Mouse (Mus musculus): Measurements from ENCODE around the gene Cnn3. TPM values are rescaled to one million over a fixed set of nuclear protein-coding genes. Genes with fewer than 3 reads are reported as not detected.

The Cnn3 gene
- total and polyA plus RNA-seq, 2 experiments from 2014 or later = 180 to 317 TPM

- Histone ChIP-seq H3K27ac (no peak overlapping the region), H3K27me3 (ENCODE audit: insufficient read depth, low read length) (no peaks in the 10 kb centered on the region), H3K4me2 (ENCODE audit: low read depth, low read length) (no peak overlapping the region), H3K9ac (replicated peaks; ENCODE audit: low read length) (no peak overlapping the region), H3K36me3 (ENCODE audit: insufficient read depth, low read length) (no peaks in the 10 kb centered on the region), H3K4me3 (ENCODE audit: low read length) (no peak overlapping the region), H3K4me1 (ENCODE audit: insufficient read depth, low read length) (0 out of 2 replicates have a peak, but pooled peaks cover 7% of the 10 kb centered on the region), H3K9me3 (ENCODE audit: low read length) (no peaks in the 10 kb centered on the region)
- TF ChIP-seq CTCF (IDR thresholded peaks at IDR 0.05; ENCODE audit: low read depth) = no peak
- ATAC-seq (no peak), DNase-seq (ENCODE audit: low spot score) (no peak)
- 69% methylated on average over 7 of the region's 7 CpGs for WGBS
These were observed 67.7 kb downstream of the Cnn3 start for GRCm38 (mm10) chr3:121493997-121494421.

GRCm38 (mm10) chr3:121500225-121500624 is 73.9 kb downstream of the Cnn3 start:
- Histone ChIP-seq H3K9me3 (ENCODE audit: low read length) (no peaks in the 10 kb centered on the region), H3K4me1 (ENCODE audit: insufficient read depth, low read length) (no peaks in the 10 kb centered on the region), H3K27ac (no peak overlapping the region), H3K4me3 (ENCODE audit: low read length) (no peak overlapping the region), H3K27me3 (ENCODE audit: insufficient read depth, low read length) (no peaks in the 10 kb centered on the region), H3K9ac (replicated peaks; ENCODE audit: low read length) (no peak overlapping the region), H3K4me2 (ENCODE audit: low read depth, low read length) (no peak overlapping the region), H3K36me3 (ENCODE audit: insufficient read depth, low read length) (no peaks in the 10 kb centered on the region)
- WGBS = 52% methylated on average over 10 of the region's 10 CpGs
- peak; percentile 79 for DNase-seq (ENCODE audit: low spot score)
- ATAC-seq = peak; percentile 62; the same call in 1 of the 2 replicates
- peak; percentile 88 for TF ChIP-seq CTCF (IDR thresholded peaks at IDR 0.05; ENCODE audit: low read depth)

GRCm38 (mm10) chr3:121500734-121501133 is 74.4 kb downstream of the Cnn3 start:
- H3K4me3 ChIP-seq (ENCODE audit: low read length) = no peak overlapping the region
- H3K9me3 ChIP-seq (ENCODE audit: low read length) = no peaks in the 10 kb centered on the region
- no peak overlapping the region for H3K4me2 ChIP-seq (ENCODE audit: low read depth, low read length)
- no peak overlapping the region for H3K9ac ChIP-seq (replicated peaks; ENCODE audit: low read length)
- H3K27ac ChIP-seq = no peak overlapping the region
- TF ChIP-seq CTCF (IDR thresholded peaks at IDR 0.05; ENCODE audit: low read depth) = no peak
- no peaks in the 10 kb centered on the region for H3K36me3 ChIP-seq (ENCODE audit: insufficient read depth, low read length)
- DNase-seq (ENCODE audit: low spot score) (no peak), ATAC-seq (no peak)
- H3K4me1 ChIP-seq (ENCODE audit: insufficient read depth, low read length) = no peaks in the 10 kb centered on the region
- H3K27me3 ChIP-seq (ENCODE audit: insufficient read depth, low read length) = no peaks in the 10 kb centered on the region
- 93% methylated on average over 5 of the region's 5 CpGs for WGBS

- no peaks in the 10 kb centered on the region for H3K27me3 ChIP-seq (ENCODE audit: insufficient read depth, low read length)
- H3K36me3 ChIP-seq (ENCODE audit: insufficient read depth, low read length) = no peaks in the 10 kb centered on the region
- no peak overlapping the region for H3K9ac ChIP-seq (replicated peaks; ENCODE audit: low read length)
- no peak overlapping the region for H3K4me3 ChIP-seq (ENCODE audit: low read length)
- DNase-seq (ENCODE audit: low spot score) (no peak), ATAC-seq (no peak)
- no peak overlapping the region for H3K4me2 ChIP-seq (ENCODE audit: low read depth, low read length)
- H3K4me1 ChIP-seq (ENCODE audit: insufficient read depth, low read length) = no peaks in the 10 kb centered on the region
- no peaks in the 10 kb centered on the region for H3K9me3 ChIP-seq (ENCODE audit: low read length)
- WGBS = 75% methylated on average over 8 of the region's 8 CpGs
- no peak overlapping the region for H3K27ac ChIP-seq
- no peak for TF ChIP-seq CTCF (IDR thresholded peaks at IDR 0.05; ENCODE audit: low read depth)
These were observed 78.7 kb downstream of the Cnn3 start for GRCm38 (mm10) chr3:121504927-121505487.

GRCm38 (mm10) chr3:121506175-121506574 is 79.9 kb downstream of the Cnn3 start:
- 70% methylated on average over 8 of the region's 8 CpGs for WGBS

GRCm38 (mm10) chr3:121506756-121507155 is 80.5 kb downstream of the Cnn3 start:
- TF ChIP-seq CTCF (IDR thresholded peaks at IDR 0.05; ENCODE audit: low read depth) = no peak

More at GRCm38 (mm10) chr3:121506175-121506574, 79.9 kb downstream of the Cnn3 start:
- H3K27ac ChIP-seq = no peak overlapping the region
- no peak for ATAC-seq
- no peaks in the 10 kb centered on the region for H3K9me3 ChIP-seq (ENCODE audit: low read length)
- H3K9ac ChIP-seq (replicated peaks; ENCODE audit: low read length) = no peak overlapping the region
- H3K27me3 ChIP-seq (ENCODE audit: insufficient read depth, low read length) = no peaks in the 10 kb centered on the region
- no peak for TF ChIP-seq CTCF (IDR thresholded peaks at IDR 0.05; ENCODE audit: low read depth)
- H3K4me3 ChIP-seq (ENCODE audit: low read length) = no peak overlapping the region
- no peaks in the 10 kb centered on the region for H3K36me3 ChIP-seq (ENCODE audit: insufficient read depth, low read length)
- H3K4me1 ChIP-seq (ENCODE audit: insufficient read depth, low read length) = no peaks in the 10 kb centered on the region
- no peak overlapping the region for H3K4me2 ChIP-seq (ENCODE audit: low read depth, low read length)
- DNase-seq (ENCODE audit: low spot score) = peak; percentile 20

GRCm38 (mm10) chr3:121507678-121508077 is 81.4 kb downstream of the Cnn3 start:
- no peak for TF ChIP-seq CTCF (IDR thresholded peaks at IDR 0.05; ENCODE audit: low read depth)
- DNase-seq (ENCODE audit: low spot score) = no peak
- no peak overlapping the region for H3K4me3 ChIP-seq (ENCODE audit: low read length)
- H3K9me3 ChIP-seq (ENCODE audit: low read length) = no peaks in the 10 kb centered on the region
- no peak overlapping the region for H3K4me2 ChIP-seq (ENCODE audit: low read depth, low read length)
- H3K36me3 ChIP-seq (ENCODE audit: insufficient read depth, low read length) = no peaks in the 10 kb centered on the region
- no peak overlapping the region for H3K27ac ChIP-seq
- H3K27me3 ChIP-seq (ENCODE audit: insufficient read depth, low read length) = no peaks in the 10 kb centered on the region
- H3K4me1 ChIP-seq (ENCODE audit: insufficient read depth, low read length) = no peaks in the 10 kb centered on the region
- H3K9ac ChIP-seq (replicated peaks; ENCODE audit: low read length) = no peak overlapping the region
- WGBS = 94% methylated on average over 14 of the region's 14 CpGs
- ATAC-seq = no peak

More at GRCm38 (mm10) chr3:121506756-121507155, 80.5 kb downstream of the Cnn3 start:
- no peak overlapping the region for H3K9ac ChIP-seq (replicated peaks; ENCODE audit: low read length)
- no peak overlapping the region for H3K27ac ChIP-seq
- no peaks in the 10 kb centered on the region for H3K36me3 ChIP-seq (ENCODE audit: insufficient read depth, low read length)
- H3K4me3 ChIP-seq (ENCODE audit: low read length) = no peak overlapping the region
- DNase-seq (ENCODE audit: low spot score) = no peak
- no peaks in the 10 kb centered on the region for H3K27me3 ChIP-seq (ENCODE audit: insufficient read depth, low read length)
- H3K4me1 ChIP-seq (ENCODE audit: insufficient read depth, low read length) = no peaks in the 10 kb centered on the region
- H3K4me2 ChIP-seq (ENCODE audit: low read depth, low read length) = no peak overlapping the region
- 93% methylated on average over 7 of the region's 7 CpGs for whole genome bisulfite sequencing
- no peak for ATAC-seq
- no peaks in the 10 kb centered on the region for H3K9me3 ChIP-seq (ENCODE audit: low read length)

Other genes with a start within 250 kb of the Cnn3 start
- gene Tmem56, start 143.4 kb upstream of the Cnn3 start, total RNA-seq (2014; rRNA removed) = 8.1 and 13.5 TPM in 2 replicates
- gene Tmem56, start 143.4 kb upstream of the Cnn3 start, polyA plus RNA-seq (2015; fragmentation: Nextera tagmentation; extraction: Ambion mirVana) = 3.8 and 3.9 TPM in 2 replicates
- gene Alg14, start 134.7 kb upstream of the Cnn3 start, total RNA-seq (2014; rRNA removed) = 26.6 and 30.3 TPM in 2 replicates
- gene Alg14, start 134.7 kb upstream of the Cnn3 start, polyA plus RNA-seq (2015; fragmentation: Nextera tagmentation; extraction: Ambion mirVana) = 35.3 and 39.5 TPM in 2 replicates
- gene Slc44a3, start 105.9 kb downstream of the Cnn3 start, total RNA-seq (2014; rRNA removed) = 0.14 and 0.68 TPM in 2 replicates
- 0.51 and 0.96 TPM in 2 replicates for gene Slc44a3, start 105.9 kb downstream of the Cnn3 start, polyA plus RNA-seq (2015; fragmentation: Nextera tagmentation; extraction: Ambion mirVana)
- not detected in 2 replicates for gene 4930432M17Rik, start 244.3 kb downstream of the Cnn3 start, total RNA-seq (2014; rRNA removed)
- not detected in 2 replicates for gene 4930432M17Rik, start 244.3 kb downstream of the Cnn3 start, polyA plus RNA-seq (2015; fragmentation: Nextera tagmentation; extraction: Ambion mirVana)

All from hindbrain, postnatal 0 days (tissue).